Mouse (Mus musculus): ENCODE measurements around the gene Lyst.

- TF ChIP-seq POLR2A (IDR thresholded peaks at IDR 0.05; ENCODE audit: borderline replicate concordance, low read depth, low read length) = no peak
- no peak for TF ChIP-seq CTCF (IDR thresholded peaks at IDR 0.05; ENCODE audit: low read depth, low read length)
Measured at GRCm38 (mm10) chr13:13795166-13795832, 205.1 kb downstream of the Lyst start.
